Mouse (Mus musculus) neural tube, embryonic 12.5 days (tissue): ENCODE data around the gene Srebf2. TPM values are rescaled to one million over a fixed set of nuclear protein-coding genes. Genes with fewer than 3 reads are reported as not detected.

ENCODE experiments used
- ATAC-seq: fragments of 200-750 bp; cut with Nextera tagmentation; 2 replicates; pipeline ENCODE4 v1.8.0; 2017; ENCODE audit warnings: low read depth, mild to moderate bottlenecking, moderate TSS enrichment, moderate library complexity; ENCODE audit not compliant: low FRiP score
- H3K27ac ChIP-seq: fragments of 300-500 bp; sonication (generic); 2 replicates; pipeline ENCODE4 v1.5.1; 2016
- H3K27me3 ChIP-seq: fragments of 300-500 bp; sonication (generic); replicated peaks from 2 replicates; pipeline ENCODE4 v1.6.1; 2016; ENCODE audit warnings: mild to moderate bottlenecking
- H3K36me3 ChIP-seq: fragments of 300-500 bp; sonication (generic); 2 replicates; pipeline ENCODE4 v1.6.1; 2016; ENCODE audit warnings: mild to moderate bottlenecking
- H3K4me1 ChIP-seq: fragments of 300-500 bp; sonication (generic); 2 replicates; pipeline ENCODE4 v1.6.1; 2016
- H3K4me2 ChIP-seq: fragments of 300-500 bp; sonication (generic); replicated peaks from 2 replicates; pipeline ENCODE4 v1.6.1; 2016; ENCODE audit warnings: mild to moderate bottlenecking
- H3K4me3 ChIP-seq: fragments of 300-500 bp; sonication (generic); 2 replicates; pipeline ENCODE4 v1.5.1; 2016
- H3K9ac ChIP-seq: fragments of 300-500 bp; sonication (generic); 2 replicates; pipeline ENCODE4 v1.6.1; 2016; ENCODE audit warnings: mild to moderate bottlenecking
- H3K9me3 ChIP-seq: fragments of 300-500 bp; sonication (generic); 2 replicates; pipeline ENCODE4 v1.6.1; 2016; ENCODE audit warnings: mild to moderate bottlenecking
- WGBS: fragments of 180-500 bp; shearing (Covaris S2); methylation state at CpG from one replicate; pipeline ENCODE4 v1.1.7; 2016; 5-methylcytosine and 5-hydroxymethylcytosine counted together
- polyA plus RNA-seq: library from polyadenylated mRNA; unstranded; fragments of >200 nt; fragmentation: Nextera tagmentation; extraction: Ambion mirVana; gene quantifications from 2 replicates; pipeline ENCODE4 v1.2.1, GENCODE M21; 2016

Srebf2 gene
- polyA plus RNA-seq, 1 experiment from 2014 or later, result 238 TPM

DNA sequence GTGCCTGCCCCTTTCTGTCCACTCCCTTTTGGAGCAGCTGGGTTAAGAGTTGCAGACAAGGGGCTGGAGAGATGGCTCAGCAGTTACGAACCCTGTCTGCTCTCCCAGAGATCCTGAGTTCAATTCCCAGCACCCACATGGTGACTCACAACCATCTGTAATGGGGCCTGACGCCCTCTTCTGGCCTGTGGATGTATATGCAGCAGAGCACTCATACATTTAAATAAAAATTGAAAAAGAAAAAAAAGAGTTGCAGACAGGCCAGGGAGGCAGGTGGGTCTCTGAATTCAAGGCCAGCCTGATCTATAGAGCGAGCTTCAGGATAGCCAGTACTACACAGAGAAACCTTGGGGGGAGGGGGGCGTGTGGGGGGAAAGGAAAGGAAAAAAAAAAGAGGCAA lies 40.4 kb downstream of the Srebf2 start:
- H3K4me1 ChIP-seq, result no peaks in the 10 kb centered on the region
- no peak overlapping the region for H3K4me3 ChIP-seq
- H3K27me3 ChIP-seq, result no peaks in the 10 kb centered on the region
- no peak overlapping the region for H3K4me2 ChIP-seq
- peaks cover 97% of the 10 kb centered on the region for H3K36me3 ChIP-seq
- no peak overlapping the region for H3K9ac ChIP-seq
- H3K9me3 ChIP-seq, result 0 out of 2 replicates have a peak, but pooled peaks cover under 1% of the 10 kb centered on the region
- 88% methylated on average over 4 of the region's 4 CpGs for WGBS
- no peak overlapping the region for H3K27ac ChIP-seq
- no peak for ATAC-seq

DNA sequence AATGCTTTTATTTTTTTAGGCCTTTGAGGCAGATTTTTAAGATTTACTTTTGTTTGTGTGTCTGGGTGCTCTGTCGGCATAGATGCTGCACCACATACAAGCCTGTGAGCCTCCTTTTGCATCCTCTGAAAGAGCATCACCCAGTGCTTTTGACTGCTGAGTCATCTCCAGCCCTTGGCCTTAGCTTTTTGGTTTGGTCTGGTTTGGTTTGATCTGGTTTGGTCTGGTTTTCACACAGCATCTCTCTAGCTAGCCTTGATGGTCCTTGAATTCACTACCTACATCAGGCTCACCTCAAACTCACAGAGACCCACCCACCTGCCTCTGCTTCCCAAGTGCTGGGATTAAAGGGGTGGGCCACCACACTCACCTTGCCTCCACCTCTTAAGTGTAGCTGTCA lies 40.9 kb downstream of the Srebf2 start:
- Histone ChIP-seq H3K36me3 (peaks cover 97% of the 10 kb centered on the region), H3K27ac (no peak overlapping the region), H3K27me3 (no peaks in the 10 kb centered on the region), H3K9me3 (no peaks in the 10 kb centered on the region), H3K4me1 (no peaks in the 10 kb centered on the region), H3K4me2 (no peak overlapping the region), H3K4me3 (no peak overlapping the region), H3K9ac (no peak overlapping the region)
- 88% methylated on average over 1 of the region's 1 CpGs for WGBS
- no peak for ATAC-seq

DNA sequence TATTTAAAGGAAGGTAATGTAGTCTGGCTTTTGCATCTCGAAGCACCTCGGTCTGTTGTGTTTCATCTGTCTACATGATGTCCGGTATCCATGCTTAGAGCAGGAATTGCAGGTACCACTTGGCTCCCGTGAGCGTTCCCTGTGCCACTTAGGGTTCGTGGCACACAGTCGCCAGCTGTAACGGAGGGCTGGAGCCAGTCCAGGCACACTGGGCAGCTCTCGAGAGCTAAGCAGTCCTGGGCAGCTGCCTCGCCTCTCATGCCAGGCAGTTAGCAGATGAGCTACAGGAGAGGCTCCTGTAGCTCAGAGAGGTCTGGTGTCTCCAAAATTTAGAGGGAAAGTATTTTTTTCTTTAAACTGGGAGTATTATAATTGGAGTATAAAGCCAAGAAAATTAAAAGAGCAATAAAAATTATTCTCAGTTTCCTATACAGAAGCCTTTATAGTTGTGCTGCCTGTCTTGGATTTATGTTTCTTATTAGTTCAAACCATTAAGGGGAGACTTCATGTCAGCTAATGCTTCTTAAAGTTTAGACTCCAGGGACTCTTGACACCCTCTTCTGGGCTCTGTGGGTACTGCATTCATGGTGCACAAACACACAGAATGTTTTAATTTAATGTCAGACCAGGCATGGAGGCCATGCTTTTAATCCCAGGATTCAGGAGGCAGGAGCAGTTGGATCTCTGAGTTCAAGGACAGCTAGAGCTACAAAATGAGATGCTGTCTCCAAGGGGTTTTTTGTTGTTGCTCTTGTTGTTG lies 41.7 kb downstream of the Srebf2 start:
- H3K4me3 ChIP-seq, result no peak overlapping the region
- H3K9ac ChIP-seq, result no peak overlapping the region
- no peaks in the 10 kb centered on the region for H3K4me1 ChIP-seq
- no peaks in the 10 kb centered on the region for H3K9me3 ChIP-seq
- H3K27me3 ChIP-seq, result no peaks in the 10 kb centered on the region
- no peak for ATAC-seq
- H3K4me2 ChIP-seq, result no peak overlapping the region
- WGBS, result 96% methylated on average over 10 of the region's 10 CpGs
- H3K27ac ChIP-seq, result no peak overlapping the region
- peaks cover 96% of the 10 kb centered on the region for H3K36me3 ChIP-seq

DNA sequence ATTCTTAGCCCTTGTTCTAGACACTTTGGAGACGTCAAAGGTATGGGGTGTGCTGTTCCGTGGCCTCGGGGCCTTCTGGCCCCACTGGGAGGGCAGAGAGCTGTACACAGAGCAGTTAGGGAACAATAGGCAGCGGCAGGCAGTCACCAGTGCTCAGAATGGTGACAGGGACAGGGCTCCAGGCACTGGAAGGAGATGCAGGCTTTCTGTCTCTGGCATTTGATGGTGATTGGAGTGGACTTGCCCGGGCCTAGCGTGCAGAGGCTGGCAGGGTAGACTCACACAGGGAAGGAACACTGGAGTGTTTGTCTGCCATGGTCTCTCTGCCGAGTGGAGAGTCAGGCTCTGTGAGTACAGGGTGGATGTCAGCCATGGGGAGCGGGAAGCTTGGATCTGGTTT lies 45.6 kb downstream of the Srebf2 start:
- no peak overlapping the region for H3K4me2 ChIP-seq
- H3K27ac ChIP-seq, result no peak overlapping the region
- peaks cover 96% of the 10 kb centered on the region for H3K36me3 ChIP-seq
- no peak overlapping the region for H3K4me3 ChIP-seq
- no peaks in the 10 kb centered on the region for H3K9me3 ChIP-seq
- 86% methylated on average over 8 of the region's 8 CpGs for WGBS
- ATAC-seq, result no peak
- H3K4me1 ChIP-seq, result no peaks in the 10 kb centered on the region
- no peak overlapping the region for H3K9ac ChIP-seq
- H3K27me3 ChIP-seq, result no peaks in the 10 kb centered on the region

DNA sequence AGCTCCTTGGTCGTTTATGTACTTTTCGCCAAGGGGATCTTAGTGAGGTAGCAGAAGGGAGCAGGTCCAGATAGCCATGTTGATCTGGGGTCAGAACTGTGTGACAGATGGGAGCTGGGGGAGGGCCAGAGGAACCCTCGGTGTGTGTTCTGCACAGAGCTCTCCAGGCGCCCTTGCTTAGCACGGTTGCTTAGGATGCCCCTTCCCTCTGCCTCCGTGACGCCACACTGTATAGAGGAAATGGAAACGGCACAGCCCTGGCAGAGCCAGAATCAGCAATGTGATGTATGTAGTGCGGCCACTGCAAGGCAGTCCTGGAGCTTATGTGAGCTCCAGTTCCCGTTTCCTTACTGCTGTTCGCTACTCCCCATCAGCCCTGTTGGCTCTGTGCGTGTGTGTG lies 49.3 kb downstream of the Srebf2 start:
- no peaks in the 10 kb centered on the region for H3K9me3 ChIP-seq
- no peak overlapping the region for H3K9ac ChIP-seq
- 91% methylated on average over 12 of the region's 12 CpGs for WGBS
- H3K4me1 ChIP-seq, result no peaks in the 10 kb centered on the region
- no peak for ATAC-seq
- H3K27ac ChIP-seq, result no peak overlapping the region
- no peak overlapping the region for H3K4me2 ChIP-seq
- H3K36me3 ChIP-seq, result peaks cover 96% of the 10 kb centered on the region
- H3K4me3 ChIP-seq, result no peak overlapping the region
- no peaks in the 10 kb centered on the region for H3K27me3 ChIP-seq

DNA sequence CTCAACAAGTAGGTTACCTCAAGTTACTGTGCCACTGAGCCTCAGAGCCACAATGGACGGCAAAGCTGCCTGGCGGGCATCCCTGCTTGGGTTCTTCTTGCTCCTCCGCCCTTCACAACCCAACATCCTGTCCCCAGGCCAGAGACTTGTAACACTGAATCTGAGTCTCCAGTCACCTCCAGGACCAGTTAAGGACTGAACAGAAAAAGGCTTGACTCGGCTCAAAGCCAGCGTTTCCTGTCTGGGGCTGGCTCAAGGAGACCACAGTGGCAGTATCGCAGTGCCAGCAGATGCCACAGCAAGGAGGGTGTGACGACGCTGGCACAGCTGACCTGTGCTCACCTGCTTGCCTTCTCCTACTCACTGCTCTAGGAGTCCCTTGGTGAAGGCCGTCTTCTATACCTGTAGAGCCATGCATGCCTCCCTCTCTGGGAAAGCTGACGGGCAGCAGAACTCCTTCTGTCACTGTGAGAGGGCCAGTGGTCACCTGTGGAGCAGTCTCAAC lies 50.3 kb downstream of the Srebf2 start:
- Histone ChIP-seq H3K9me3 (no peaks in the 10 kb centered on the region), H3K4me2 (no peak overlapping the region), H3K4me3 (no peak overlapping the region), H3K27me3 (no peaks in the 10 kb centered on the region), H3K27ac (no peak overlapping the region), H3K36me3 (peaks cover 97% of the 10 kb centered on the region), H3K9ac (no peak overlapping the region), H3K4me1 (no peaks in the 10 kb centered on the region)
- 92% methylated on average over 10 of the region's 10 CpGs for WGBS
- ATAC-seq, result no peak

DNA sequence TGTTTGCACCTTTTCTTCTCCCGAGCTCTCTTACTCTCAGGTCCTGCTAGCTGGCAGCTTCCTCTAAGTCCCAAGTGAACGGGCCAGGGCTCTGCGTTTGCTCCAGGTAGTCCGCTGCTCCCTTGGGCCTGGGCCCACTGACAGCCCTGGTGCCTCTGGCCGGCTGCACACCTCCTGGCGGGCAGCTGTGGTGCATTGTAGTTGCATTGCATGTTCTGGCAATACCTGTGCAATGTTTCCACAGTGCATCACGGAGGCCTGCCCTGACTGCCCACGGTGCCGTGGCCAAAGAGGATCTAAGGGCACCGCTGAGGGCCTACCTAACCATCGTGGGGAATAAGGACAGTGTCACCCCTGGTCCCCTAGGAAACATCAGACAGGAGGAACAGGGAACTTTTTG lies 51.0 kb downstream of the Srebf2 start:
- ATAC-seq, result no peak
- WGBS, result 93% methylated on average over 11 of the region's 11 CpGs
- H3K9me3 ChIP-seq, result no peaks in the 10 kb centered on the region
- H3K9ac ChIP-seq, result no peak overlapping the region
- no peak overlapping the region for H3K4me3 ChIP-seq
- H3K4me1 ChIP-seq, result no peaks in the 10 kb centered on the region
- H3K27ac ChIP-seq, result no peak overlapping the region
- no peak overlapping the region for H3K4me2 ChIP-seq
- peaks cover 97% of the 10 kb centered on the region for H3K36me3 ChIP-seq
- no peaks in the 10 kb centered on the region for H3K27me3 ChIP-seq

DNA sequence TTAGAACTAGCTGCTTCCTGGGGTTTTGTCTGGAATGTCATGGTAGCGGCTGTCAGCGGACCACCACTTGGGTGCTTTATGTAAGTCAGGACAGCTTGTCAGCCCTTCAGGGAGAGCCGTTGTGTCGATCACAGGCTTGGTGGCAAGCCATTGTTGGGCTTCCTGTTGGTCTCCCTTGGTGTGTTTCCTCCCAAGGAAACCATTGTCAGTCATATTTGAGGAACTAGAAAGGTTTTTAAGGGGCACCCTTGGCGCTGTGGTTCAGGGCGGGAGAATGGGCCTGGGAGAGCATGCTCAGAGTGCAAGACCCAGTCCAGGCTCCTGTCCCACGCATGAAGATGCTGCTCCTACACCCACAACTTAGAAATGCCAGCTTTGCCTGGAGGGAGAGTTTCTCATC lies 51.4 kb downstream of the Srebf2 start:
- Histone ChIP-seq H3K27me3 (no peaks in the 10 kb centered on the region), H3K4me1 (no peaks in the 10 kb centered on the region), H3K27ac (no peak overlapping the region), H3K4me2 (no peak overlapping the region), H3K9me3 (no peaks in the 10 kb centered on the region), H3K4me3 (no peak overlapping the region), H3K9ac (no peak overlapping the region), H3K36me3 (peaks cover 97% of the 10 kb centered on the region)
- 92% methylated on average over 7 of the region's 7 CpGs for WGBS
- no peak for ATAC-seq

DNA sequence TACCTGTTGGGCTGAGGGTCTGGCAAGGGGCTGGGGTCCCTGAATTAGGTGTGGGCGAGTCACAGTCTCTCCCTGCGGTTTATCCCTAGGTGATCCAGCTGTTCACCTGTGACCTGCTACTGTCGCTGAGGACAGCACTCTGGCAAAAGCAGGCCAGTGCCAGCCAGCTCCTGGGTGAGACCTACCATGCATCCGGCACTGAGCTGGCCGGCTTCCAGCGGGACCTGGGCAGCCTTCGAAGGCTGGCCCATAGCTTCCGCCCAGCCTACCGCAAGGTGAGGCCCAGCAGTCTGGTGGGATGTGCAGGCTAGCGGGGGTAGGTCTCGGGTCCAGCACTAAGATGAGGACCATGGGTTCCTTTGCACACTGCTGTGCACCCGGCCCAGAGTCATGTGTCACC lies 52.6 kb downstream of the Srebf2 start:
- peaks cover 98% of the 10 kb centered on the region for H3K36me3 ChIP-seq

DNA sequence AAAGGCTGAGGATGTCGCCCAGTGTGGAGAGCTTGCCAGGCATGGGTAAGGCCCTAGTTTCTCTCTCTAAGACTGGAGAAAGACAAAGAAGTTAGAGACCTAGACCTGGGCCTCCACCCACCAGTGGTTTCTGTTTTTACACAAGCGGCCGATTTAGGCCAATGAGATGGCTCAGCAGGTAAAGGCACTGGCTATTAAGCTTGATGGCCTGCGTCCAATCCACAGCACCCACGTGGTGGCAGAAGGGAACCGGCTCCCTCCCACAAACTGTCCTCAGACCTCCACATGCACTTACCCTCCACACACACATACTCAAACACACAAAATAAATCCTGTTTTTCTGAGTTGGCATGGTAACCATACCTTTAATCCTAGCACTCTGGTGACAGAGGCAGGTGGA lies 55.1 kb downstream of the Srebf2 start:
- H3K9ac ChIP-seq, result no peak overlapping the region
- H3K4me1 ChIP-seq, result peaks cover 11% of the 10 kb centered on the region
- H3K4me3 ChIP-seq, result no peak overlapping the region
- 87% methylated on average over 6 of the region's 6 CpGs for WGBS
- H3K27ac ChIP-seq, result no peak overlapping the region
- H3K36me3 ChIP-seq, result peaks cover 93% of the 10 kb centered on the region
- peaks cover 23% of the 10 kb centered on the region for H3K27me3 ChIP-seq
- no peak overlapping the region for H3K4me2 ChIP-seq
- no peaks in the 10 kb centered on the region for H3K9me3 ChIP-seq
- ATAC-seq, result no peak

More for the DNA sequence above, 52.6 kb downstream of the Srebf2 start:
- WGBS, result 89% methylated on average over 12 of the region's 12 CpGs
- Histone ChIP-seq H3K27me3 (no peaks in the 10 kb centered on the region), H3K9ac (no peak overlapping the region), H3K4me2 (no peak overlapping the region), H3K4me1 (no peaks in the 10 kb centered on the region), H3K4me3 (no peak overlapping the region), H3K27ac (no peak overlapping the region), H3K9me3 (no peaks in the 10 kb centered on the region)
- no peak for ATAC-seq

DNA sequence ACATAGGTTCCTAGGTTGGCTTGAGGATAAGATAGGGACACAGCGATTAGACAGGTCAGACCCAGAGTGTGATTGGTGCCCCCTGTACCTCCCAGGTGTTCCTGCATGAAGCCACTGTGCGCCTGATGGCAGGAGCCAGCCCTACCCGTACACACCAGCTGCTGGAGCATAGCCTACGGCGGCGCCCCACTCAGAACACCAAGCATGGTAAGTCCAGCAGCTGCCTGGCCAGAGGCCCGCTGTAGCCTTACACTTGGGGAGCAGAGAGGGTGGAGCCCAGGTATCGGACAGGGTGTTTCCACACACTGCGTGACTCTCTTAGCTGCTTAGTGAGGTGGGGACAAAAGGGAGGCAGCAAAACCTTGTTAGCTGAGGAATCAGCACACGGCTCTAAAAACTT lies 56.1 kb downstream of the Srebf2 start:
- no peaks in the 10 kb centered on the region for H3K9me3 ChIP-seq
- H3K27me3 ChIP-seq, result peaks cover 33% of the 10 kb centered on the region
- H3K4me3 ChIP-seq, result no peak overlapping the region
- H3K27ac ChIP-seq, result no peak overlapping the region
- no peak overlapping the region for H3K9ac ChIP-seq
- H3K4me1 ChIP-seq, result peaks cover 20% of the 10 kb centered on the region
- H3K36me3 ChIP-seq, result peaks cover 83% of the 10 kb centered on the region
- no peak for ATAC-seq
- no peak overlapping the region for H3K4me2 ChIP-seq
- 97% methylated on average over 10 of the region's 10 CpGs for WGBS

DNA sequence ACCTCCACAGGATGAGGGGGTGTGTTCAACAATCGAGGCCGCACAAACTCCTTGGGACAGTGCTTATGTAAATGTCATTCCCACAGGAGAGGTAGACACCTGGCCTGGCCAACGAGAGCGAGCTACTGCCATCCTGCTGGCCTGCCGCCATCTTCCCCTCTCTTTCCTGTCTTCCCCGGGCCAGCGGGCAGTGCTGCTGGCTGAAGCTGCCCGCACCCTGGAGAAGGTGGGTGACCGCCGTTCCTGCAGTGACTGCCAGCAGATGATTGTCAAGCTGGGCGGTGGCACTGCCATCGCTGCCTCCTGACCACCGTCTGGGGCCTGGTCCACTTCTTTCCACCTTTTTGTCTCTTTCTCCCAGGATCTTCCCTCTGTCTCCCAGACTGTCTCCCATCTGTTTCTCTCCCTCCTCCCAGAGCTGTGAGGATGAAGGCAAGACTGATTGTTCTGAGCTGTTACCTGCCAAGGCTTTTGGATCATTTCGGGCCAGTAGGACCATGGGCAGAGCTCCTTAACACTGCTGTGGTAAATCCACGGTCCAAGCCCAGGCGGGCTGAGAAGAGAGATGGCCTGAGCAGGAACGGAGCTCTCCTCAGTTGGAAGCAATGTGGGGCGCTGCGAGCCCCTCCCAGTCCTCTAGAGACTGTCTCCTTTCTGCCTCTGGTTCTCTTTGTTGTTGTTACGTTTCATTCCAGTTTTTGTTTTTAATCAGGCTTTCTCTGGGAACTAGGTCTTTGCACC lies 56.8 kb downstream of the Srebf2 start:
- Histone ChIP-seq H3K4me1 (peaks cover 20% of the 10 kb centered on the region), H3K4me2 (no peak overlapping the region), H3K27ac (peak overlapping the region; percentile 26; the same call in 1 of the 2 replicates), H3K4me3 (no peak overlapping the region), H3K36me3 (peaks cover 76% of the 10 kb centered on the region), H3K9ac (no peak overlapping the region; the same call in 1 of the 2 replicates), H3K27me3 (peaks cover 39% of the 10 kb centered on the region), H3K9me3 (no peaks in the 10 kb centered on the region)
- ATAC-seq, result no peak
- WGBS, result 82% methylated on average over 20 of the region's 20 CpGs
